Mouse (Mus musculus) urinary bladder, postnatal 4 days (tissue): Measurements from ENCODE around the gene Stk33.

Source experiments
- DNase-seq, 2 experiments: peaks; one replicate each; pipeline ENCODE4 v3.0.0; 2021 to 2022; ENCODE audit warnings: low spot score in 2 of 2

Stk33 gene

DNA sequence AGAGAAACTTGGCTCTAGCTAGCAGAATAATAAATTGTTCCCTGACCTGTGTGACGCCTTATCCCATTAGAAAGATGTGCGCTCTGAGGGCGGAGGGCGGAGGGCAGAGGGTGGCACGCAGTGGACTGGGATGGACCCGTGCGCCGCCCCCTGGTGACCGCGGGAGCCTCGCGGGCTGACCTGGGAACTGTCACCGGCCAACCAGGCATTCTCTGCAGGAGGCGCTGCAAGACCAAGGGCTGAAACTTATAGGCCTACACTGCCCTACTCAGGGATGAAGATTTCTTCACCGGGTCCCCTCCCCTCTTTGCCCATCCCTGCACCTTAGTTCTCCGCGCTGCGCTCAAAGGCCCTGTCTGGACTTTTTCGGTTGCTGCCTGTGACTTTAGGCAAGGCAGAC is 197.6 kb downstream of the Stk33 start:
- no peak for DNase-seq

DNA sequence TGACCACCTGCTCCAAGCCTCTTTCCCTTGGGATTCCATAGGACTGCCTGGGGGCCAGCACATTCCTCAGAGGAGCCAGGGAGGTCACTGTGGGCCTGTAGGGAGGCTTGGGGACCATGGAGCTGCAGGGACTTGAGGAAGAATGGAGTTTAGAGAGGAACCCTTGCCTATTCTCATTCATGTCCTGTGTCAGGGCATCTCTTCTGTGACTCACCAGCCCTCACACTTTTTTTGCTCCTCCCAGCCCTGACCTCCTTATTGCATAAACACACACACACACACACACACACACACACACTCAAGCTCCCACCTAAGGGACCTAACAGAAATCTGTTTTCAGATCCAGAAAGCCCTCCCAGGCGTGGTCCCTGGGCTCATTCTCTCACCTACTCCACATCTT is 199.5 kb downstream of the Stk33 start:
- no peak for DNase-seq

DNA sequence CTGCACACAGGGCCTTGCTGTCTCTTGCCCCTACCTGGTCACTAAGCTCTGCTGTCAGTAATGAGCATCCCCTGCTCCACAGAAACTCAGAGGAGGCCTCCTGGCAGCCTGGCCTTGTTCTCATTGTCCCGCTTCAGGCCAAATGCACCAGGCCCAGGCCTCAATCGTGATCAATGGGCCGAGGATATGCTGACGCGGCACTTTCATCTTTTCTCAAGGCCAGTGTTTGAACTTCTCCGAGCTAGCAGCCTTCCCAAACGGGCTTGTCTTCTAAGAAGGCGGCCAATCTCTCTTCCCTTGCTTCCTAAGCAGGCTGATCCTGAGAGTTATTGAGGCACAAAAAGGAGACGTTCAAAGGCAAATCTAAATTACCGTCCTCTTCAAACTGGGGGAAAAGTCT is 200.2 kb downstream of the Stk33 start:
- no peak for DNase-seq

GRCm38 (mm10) chr7:109234882-109235640 is 203.8 kb downstream of the Stk33 start:
- DNase-seq, result no peak

DNA sequence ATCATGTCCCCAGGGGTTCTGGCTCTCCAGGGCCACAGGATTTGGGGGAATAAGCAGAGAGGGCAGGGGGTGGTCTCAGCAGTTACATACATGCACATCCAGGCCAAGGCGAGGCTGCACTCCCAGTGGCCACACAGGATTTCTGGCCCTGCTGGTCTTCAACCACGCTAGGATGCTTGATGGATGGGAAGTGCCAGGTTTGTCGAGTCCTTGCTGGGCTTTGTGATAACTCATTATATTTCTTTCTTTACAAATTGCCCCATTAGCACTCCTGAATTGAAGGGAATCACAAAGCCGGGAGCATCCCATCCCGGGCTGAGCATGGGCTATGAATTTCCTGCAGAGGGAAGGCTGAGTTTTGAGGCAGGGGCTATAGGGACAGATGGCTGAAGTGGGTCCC is 204.4 kb downstream of the Stk33 start:
- no peak for DNase-seq

GRCm38 (mm10) chr7:109231881-109232321 is 207.0 kb downstream of the Stk33 start:
- no peak for DNase-seq

DNA sequence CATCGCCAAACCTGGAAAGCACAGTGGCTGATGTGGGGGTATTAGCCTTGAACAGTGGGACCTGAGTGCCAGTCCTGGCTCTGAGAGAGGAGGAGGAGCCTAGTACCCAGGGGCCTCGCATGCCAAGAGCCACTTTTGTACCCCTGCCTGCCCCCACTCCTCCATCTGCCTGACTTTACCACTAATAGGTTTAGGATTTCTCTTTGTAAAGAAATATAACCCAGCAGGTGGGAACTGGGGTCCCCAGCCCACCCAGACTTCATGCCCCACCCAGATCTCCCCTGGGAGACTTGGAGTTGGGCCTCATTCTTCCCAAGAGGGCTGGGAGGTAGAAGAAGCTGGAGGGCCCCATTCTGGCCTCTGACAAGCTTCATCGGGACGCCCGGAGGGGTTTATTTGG is 207.6 kb downstream of the Stk33 start:
- no peak for DNase-seq

- no peak for DNase-seq
Measured at GRCm38 (mm10) chr7:109230806-109231205, 208.1 kb downstream of the Stk33 start.
